Mouse (Mus musculus) cerebellum, adult 9-11 months (tissue): ENCODE measurements at regions not wholly inside any gene's neighbourhood (a gene's known extent, or its start where the extent isn't known, plus 50 kb on each side); places are given as distances from the start of the nearest gene placed in this dataset.

Experiments used
- DNase-seq: peaks from one replicate; pipeline ENCODE4 v3.0.0; 2022

DNA sequence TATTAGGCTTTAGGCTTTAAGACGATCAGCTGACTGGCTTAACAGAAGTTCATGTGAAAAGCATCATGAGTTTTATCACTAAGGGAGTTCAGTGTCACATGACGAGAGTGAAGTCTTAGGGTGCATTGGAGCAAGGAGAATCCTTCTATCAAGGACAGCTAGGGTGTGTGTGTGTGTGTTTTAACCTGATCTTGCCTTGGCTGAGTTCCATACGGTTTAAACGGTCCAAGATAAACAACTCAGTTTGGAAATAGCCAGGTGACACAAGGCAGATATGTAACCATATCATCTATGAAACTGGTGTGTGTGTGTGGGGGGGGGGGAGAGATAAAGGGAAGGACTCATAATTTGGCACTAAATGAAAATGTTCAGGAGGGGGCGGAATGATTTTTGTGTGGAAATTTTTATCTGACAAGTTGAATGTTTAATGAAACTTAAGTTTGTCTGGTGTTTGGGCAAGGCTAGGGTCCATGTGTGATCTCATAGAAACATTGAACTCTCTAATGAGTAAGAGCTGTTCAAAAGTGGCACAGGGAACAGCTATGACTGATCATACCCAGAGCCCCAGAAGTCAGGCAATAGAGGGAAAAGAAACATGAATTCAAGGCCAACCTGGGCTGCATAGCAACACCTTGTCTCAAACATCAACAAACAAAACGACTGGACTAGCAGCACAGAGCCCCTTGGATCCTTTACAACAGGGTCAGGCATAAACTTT, 132.2 kb upstream of the Map3k1 start:
- no peak for DNase-seq

DNA sequence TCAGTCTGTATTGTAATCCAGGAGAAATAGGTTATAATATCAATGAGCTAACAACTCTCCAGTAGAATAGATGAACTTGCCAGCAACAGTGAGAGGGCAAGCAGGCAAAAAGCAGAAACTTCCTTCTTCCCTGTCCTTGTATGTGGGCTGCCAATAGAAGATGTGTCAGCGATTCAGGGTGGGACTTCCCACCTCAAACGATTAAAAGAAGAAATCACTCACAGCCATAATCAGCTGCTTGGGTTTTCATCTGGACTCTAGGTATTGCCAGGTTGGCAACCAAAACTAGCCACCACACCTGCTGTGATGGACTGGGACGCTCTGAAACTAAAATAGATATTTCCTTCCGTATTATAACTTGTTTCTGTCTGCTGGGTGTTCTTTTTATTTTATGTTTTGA, 133.2 kb upstream of the Map3k1 start:
- DNase-seq: no peak

DNA sequence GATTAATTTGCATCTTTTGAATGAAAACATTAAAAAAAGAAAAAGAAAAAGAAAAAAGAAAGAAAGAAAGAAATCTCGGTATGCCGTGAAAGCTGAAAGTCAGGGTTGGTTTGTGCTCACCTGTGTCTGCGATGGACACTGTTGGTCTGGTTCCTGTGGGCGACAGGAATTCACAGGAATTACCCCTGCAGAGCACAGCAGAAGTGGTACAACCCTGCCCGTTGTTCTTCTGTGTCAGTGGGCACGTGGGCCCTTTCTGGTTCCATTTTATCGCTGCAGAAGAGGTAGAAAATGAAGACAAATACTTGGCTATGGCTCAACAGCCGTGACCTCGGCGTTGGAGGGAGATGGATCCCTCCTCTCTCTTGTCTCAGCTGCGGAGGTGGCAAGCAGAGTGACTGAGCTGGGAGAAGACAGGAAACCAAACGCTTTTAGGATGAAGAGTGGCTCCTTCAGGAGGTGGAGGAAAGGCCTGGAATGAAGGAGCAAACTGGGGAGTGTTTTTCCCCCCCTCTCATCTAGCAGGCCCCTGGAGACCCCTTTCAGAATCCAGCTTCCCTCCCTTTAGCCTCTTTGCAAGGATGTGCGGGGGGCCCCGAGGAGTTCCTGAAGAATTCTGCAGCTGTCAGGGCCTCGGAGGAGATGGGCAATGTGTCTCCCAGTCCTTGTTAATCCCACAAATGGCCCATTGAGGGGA, 134.7 kb upstream of the Map3k1 start:
- peak; percentile 12 for DNase-seq

DNA sequence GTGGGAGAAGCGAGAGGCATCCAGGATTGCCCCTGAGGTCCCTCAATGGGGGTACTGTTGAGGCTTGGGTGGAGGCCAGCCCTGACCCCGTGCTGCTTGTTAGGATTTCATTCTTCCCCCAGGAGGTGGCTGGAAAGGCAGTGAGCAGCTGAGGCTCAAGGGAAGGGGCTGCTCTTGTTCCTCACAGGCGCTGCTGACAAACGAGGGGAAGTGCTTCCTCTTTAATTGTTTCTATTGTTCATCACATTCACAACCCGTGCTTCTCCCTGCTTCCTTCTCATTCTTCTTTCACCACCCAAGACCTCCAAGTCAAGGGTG, 135.3 kb upstream of the Map3k1 start:
- DNase-seq: peak; percentile 5

DNA sequence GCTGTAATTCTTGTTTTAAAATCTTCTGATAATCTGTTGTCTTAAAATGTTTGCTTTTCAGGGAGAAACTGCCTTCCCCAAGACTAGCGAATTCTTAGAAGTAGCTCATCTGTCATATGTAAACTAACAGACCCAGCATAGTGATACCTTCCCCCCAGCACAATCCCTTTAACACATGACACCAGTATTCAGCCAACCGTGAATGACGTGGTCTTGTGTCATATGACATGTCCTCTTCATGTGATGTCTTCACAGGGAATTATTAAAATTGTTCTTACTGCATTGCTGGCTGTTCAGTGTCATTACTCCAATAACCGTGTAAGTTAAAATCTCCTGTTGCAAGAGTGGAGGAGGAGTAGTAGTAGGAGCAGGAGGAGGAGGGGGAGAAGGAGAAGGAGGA, 137.5 kb upstream of the Map3k1 start:
- no peak for DNase-seq

DNA sequence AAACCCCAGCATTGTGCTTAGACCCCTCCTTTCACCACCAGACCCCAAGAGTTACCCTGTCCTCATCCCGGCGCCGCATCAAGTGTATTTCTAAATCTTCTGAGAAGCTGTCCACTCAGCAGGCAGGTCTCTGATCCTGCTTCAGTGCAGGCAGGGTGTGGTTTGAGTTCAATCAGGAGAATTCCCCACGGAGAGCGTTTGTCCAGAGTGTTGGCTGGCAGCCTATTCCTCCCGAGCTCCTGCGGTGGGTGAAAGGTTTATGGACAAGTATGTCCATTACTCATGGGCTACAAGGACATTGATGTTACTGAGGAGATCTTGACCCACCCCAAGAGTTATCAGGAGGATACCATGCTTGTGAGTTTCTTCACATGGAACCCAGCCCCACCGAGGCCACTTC, 138.0 kb upstream of the Map3k1 start:
- DNase-seq: no peak

DNA sequence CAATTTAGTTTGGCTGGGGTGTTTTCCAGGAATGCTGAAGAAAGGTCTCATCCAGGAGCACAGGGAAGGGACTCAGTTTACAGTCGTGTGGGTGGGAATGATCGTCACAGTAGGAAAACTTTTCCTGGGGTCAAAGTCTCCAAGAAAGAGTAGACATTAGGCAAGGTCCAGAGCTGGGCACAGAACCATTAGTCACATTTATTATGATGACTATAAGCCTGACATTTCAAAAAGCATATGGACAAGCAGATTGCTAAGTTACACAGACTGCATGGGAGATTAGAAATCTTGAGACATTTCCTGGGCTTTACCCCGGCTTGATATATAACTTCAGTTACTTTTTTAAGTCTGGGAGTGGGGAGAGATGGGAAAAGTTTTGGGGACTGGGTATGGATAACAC, 139.6 kb upstream of the Map3k1 start:
- DNase-seq: no peak

DNA sequence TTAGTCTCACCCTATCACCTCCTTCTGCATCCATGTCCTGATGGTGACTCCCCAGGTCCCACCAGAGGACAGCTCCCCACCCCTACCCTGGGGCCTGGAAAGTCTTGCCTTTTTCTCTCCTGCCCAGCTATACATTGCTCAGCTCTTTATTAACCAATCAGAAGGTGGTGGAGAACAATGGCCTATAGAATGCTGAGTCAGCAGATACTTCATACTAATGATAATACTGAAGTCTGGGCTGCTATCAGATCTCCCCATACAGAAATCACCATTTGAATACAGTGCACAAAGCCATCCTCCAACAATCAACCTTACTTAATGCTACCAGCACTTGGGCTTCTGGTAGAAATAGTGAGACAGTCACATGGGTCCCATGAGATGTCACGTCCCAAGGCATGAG, 141.2 kb upstream of the Map3k1 start:
- DNase-seq: no peak

DNA sequence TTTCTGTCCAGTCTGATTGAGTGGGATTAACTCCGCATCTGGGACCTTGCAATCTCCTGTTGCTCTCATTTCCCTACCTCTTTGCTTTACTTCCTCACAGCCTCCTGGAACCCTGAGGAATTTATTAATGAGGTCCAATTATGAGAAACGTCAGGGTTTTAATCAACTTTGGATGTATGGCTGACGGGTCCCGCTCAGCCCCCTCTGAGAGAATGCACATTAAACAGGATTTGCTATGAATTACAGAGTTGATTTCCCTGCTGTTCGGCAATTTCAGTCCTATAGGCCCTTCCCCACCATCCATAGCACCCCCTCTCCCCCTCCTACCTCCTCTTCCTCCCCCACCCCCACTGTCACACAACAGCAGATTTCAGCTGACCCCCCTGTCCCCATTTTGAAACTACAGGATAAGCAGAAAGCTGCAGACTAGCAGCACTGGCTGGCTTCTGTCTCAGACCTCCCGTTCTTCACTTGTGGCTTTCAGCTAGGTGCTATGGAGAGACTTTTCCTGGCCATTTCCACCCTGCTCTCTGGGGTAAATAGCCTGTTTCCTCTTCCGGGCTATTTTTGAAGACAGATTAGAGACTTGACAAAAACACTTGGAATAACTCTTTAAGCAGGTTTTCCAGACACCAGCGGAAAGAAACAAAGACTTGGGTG, 145.2 kb upstream of the Map3k1 start:
- DNase-seq: no peak

DNA sequence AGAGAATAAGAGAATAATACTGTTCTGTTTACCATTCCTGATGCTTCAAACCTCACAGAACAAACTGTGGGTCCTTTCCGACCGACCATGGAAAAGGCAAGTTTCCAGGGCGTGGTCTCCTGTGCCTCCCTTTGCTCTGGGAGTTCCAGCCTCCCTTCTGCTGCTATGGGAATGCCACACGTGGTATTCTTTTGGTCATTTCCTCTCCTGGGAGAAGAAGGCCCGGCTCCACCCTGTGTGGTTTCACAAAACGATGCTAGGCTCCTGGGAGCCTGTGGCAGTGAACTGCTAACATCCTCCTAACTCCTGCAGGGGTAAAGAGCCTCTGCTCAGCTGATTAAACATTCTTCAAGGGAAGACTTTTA, 145.7 kb upstream of the Map3k1 start:
- DNase-seq: no peak

DNA sequence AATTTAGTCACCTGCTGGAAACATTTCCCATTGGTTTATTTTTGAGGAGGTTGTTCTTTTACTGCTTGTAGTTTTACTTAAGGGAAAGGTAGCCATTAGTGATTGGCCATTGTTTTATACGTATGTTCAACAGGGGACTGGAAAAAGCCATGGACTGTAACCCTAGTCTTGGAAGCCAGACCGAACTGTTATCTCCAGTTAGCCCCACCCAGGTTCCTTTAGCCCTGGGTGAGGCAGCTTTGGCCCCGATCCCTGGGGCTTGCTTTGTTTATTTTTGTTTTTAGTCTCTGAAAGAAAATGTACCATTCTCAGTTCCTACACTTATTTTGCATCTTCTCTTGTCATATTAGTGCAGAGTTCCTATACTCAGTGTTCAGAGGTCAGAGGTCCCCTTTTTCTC, 148.3 kb upstream of the Map3k1 start:
- no peak for DNase-seq

DNA sequence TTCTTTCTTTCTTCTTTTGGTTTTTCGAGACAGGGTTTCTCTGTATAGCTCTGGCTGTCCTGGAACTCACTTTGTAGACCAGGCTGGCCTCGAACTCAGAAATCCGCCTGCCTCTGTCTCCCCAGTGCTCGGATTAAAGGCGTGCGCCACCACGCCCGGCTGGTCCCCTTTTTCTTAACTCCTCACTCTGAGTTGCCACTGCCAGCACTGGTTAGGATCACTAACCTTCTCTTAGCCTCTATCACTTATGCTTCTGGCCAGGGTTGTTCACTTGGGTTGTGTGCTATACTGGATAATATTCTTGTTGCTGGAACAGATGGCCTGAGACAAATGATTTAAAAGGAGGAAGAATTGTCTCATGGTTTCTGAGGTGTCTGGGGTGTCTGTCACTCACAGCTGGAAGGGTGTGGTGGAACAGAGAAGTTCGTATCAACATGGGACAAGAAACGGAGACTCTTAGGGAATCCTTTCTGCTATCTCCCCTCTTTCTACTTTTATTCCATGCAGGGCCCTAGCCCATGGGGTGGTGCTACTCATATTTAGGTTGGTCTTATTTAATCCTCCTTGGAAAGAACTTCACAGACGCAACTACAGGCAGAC, 149.0 kb upstream of the Map3k1 start:
- no peak for DNase-seq

DNA sequence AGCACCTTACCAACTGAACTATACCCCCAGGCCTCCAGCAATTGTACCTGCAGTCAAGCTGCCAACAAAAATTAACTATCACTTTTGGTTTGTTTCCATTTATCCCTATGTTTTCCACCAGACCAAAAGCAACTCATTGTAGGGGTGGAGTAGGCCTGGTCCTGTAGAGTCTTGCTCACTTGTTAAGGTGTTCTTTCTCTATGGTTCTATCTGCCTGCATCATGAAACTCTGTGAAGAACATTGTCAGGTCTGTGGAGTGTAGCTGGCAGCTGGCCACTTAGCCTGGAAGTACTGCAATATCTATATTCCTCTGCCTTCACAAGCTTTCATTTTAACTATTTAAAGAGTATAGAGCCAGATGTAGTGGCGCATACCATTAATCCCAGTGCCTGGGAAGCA, 149.6 kb upstream of the Map3k1 start:
- no peak for DNase-seq

DNA sequence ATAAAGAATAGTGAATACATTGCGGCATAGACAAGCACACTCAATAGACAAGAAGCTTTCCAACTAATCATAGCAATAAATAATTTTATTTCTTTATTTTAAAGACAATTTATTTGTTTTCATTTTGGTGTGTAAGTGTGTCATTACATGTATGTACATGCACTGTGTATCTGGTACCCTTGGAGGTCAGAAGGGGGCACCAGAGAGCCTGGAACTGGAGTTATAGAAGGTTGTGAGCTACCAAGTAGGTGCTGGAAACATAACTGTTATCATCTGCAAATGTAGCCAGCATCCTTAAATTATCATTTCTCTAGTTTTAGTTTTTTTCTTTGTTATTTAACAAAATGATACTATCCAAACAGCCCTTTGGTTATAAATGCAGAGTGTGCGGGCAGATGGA, 151.2 kb upstream of the Map3k1 start:
- no peak for DNase-seq

DNA sequence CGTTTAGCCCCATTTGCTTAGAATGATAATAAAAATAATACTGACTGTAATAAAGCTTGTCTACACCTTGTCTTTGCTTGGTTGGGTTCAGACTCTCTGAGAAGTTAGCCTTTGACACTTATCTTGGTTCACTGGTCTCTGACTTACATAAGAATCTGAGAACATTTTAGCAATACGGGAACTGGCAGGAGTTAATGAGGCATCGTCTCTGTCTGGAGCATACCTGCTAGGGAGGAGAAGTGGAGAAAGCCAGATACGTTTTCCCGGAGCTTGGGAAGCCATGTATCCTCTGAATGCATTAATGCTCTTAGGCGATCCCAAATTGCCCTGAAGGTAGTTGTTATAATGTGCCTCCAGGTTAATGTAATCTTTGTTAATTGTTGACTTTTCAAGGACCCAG, 152.6 kb upstream of the Map3k1 start:
- DNase-seq: no peak

DNA sequence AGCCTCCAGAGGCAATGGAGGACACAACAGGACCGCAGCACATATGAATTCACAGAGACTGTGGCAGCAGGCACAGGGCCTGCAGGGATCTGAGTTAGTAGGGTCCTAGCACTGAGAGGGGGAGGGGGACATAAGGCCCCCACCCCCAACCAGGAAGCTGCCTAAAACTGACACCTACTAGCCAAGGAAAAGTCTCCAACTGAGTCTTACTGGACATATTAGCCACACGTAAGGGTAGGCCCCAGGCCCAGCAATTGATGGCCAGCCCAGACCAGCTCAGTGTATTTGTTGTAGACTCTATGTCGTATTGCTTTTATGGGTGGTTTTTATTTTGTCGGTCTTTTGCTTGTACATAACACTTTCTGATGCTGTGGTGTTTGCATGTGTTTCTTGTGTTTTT, 153.4 kb upstream of the Map3k1 start:
- DNase-seq: no peak

DNA sequence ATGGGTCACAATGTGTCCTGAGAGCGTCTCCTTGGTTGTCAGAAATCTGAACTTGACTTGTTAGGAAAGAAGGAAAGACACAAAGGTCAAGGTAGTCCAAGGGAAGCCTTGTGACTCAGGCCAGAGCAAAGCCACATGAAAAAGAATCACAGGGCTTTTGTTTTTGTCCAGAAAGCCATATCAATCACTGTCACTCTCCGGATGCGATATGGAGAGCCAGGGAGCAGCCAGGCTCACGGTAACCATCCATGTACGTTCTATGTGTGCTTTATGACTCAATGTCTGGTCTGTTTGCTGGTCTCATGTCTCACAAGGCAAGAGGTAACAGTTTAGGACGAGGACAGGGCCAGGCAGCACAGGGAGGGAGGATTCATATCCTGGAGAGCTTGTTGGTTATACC, 157.3 kb upstream of the Map3k1 start:
- no peak for DNase-seq

DNA sequence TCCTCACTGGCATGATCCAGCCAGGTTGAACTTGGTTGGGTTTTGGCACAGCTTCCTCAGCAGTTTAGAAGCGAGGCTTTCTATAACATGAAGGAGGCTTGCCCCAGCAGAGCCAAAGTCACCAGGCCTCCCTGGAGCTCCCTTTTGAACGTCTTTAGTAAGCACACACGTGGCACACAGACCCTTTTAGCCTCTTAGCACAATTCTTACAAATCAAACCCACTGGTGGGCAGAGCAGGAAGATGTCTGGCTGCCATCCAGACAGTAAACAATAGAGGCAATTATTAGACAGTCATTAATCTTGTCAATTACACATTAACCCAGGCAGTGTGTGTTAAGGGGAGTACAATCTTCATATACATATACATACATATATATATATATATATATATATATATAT, 157.8 kb upstream of the Map3k1 start:
- no peak for DNase-seq

DNA sequence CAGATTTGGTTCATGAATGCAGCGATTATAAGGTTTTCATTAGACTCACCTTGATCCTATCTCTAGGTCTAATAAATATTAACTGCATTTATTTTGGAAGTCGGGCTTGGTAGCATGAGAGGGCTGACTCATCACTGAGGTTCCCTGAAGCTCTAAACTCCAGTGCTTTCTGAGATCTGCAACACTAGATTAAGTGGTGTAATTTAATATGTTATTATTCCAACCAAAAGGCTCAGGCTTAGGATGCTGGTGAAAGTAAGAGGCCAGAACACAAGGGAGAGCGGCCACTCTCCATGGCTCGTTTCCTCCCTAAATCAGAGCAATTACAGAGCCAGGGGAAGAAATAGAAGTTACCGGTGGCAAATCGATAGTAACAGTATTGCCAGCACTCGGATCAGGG, 159.4 kb upstream of the Map3k1 start:
- DNase-seq: no peak

DNA sequence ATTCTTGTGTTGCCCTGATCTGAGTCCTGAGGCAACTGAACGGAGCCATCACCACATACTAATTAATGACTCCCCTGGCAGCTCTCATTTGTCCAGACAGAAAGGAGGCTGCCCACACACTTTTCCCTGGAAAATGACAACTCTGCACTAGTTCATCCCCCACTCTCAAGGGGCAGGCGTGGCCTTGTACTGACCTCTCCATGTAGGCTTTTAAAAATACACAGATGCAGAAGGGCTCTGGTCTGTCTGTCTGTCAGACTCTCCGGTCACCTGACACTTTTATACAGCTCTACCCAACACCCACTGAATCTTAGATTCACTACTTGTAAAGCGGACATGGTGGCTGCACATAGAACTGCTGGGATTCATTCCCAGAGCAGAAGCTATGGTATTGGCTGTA, 165.5 kb upstream of the Map3k1 start:
- no peak for DNase-seq

DNA sequence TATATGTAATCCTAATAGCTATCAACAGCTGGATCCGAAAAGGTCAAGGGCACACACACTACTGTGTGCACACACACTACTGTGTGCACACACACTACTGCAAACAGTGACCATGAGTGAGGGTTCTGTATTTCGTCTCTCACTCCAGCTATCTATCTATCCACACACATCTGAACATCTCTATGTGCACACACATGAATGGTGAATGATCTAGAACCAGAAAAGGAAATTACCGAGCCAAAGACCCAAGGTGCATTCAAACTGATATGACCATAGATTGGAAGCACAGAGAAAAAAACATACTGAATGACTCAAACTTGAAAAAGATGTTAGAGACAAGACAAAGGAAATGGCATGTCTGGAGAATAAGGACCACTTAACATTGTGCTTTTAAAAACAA, 166.8 kb upstream of the Map3k1 start:
- no peak for DNase-seq

DNA sequence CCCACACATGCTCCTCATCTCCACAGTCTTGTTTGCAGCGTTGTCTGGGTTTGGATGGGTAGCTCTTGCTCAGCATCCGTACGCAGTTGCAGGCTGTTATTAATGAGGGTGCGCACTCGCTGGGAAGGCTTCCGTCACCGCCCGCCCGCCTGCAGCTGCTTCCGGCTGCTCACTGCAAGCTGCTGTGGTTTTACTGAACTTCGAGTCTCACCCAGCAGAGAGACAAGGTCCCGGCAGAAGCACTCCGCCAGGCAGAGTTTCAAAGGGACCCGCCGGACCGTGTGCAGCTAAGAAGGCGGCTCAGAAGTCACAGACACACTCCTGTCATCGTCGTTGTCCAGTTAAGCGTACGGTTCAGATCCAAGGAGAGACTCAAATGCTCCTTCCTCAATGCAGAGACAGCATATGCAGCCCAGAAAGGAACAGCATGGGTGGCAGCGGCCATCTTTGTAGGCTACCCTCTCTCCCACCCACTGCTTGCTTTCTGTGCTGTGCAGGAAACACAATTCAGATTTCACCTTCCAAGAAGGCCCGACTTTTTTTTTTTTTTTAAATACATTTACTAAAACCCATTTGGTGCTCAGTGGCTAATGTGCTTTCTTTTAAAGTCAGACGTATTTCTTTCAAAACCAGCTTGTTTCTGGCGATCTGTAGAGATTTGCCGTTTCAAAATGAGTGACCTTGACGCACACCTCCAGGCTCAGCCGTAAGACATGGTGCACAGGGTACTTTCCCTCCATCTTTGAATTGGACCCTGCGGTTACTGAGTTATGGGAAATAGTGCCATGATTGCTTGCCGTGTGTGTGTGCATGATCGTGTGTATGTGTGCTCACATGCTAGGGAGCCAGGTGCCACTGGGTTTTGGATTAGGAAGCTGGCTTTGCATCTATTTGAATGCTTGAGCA, 169.2 kb upstream of the Map3k1 start:
- DNase-seq: no peak

DNA sequence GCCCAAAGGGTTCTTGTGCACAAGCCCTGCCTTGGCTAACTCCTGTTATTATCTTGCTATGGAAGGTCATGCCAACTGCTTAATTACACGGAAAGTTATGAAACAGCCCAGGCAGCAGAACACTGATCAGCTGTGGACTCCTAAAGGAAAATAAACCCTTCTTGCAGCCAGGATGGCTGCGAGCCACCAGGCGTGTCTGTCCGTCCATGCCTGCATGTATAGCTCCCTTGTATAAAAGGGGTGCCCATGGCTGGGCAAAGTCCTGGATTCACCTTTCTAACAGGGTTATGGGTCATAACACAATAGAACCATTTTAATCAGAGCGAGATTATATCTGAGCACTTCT, 169.9 kb upstream of the Map3k1 start:
- DNase-seq: no peak
